Mouse (Mus musculus) midbrain, embryonic 16.5 days (tissue): ENCODE data around the gene Add2. TPM values are rescaled to one million over a fixed set of nuclear protein-coding genes. Genes with fewer than 3 reads are reported as not detected.

Experiments used
- ATAC-seq: fragments of 200-750 bp; cut with Nextera tagmentation; 2 replicates; pipeline ENCODE4 v1.8.0; 2017; ENCODE audit warnings: moderate TSS enrichment
- H3K27ac ChIP-seq: fragments of 300-500 bp; sonication (generic); 2 replicates; pipeline ENCODE4 v1.5.1; 2014; ENCODE audit warnings: mild to moderate bottlenecking, low read length, mixed read lengths
- H3K27me3 ChIP-seq: fragments of 300-500 bp; sonication (generic); 2 replicates; pipeline ENCODE4 v1.6.1; 2014; ENCODE audit warnings: low read depth, low read length, mixed read lengths; ENCODE audit not compliant: control insufficient read depth, insufficient read depth
- H3K36me3 ChIP-seq: fragments of 300-500 bp; sonication (generic); 2 replicates; pipeline ENCODE4 v1.6.1; 2014; ENCODE audit warnings: mild to moderate bottlenecking, low read length, moderate library complexity, mixed read lengths; ENCODE audit not compliant: control insufficient read depth, insufficient read depth
- H3K4me1 ChIP-seq: fragments of 300-500 bp; sonication (generic); 2 replicates; pipeline ENCODE4 v1.6.1; 2014; ENCODE audit warnings: mild to moderate bottlenecking, low read length, mixed read lengths; ENCODE audit not compliant: control insufficient read depth, insufficient read depth
- H3K4me2 ChIP-seq: fragments of 300-500 bp; sonication (generic); 2 replicates; pipeline ENCODE4 v1.6.1; 2014; ENCODE audit warnings: mild to moderate bottlenecking, low read length, mixed read lengths
- H3K4me3 ChIP-seq: fragments of 300-500 bp; sonication (generic); 2 replicates; pipeline ENCODE4 v1.5.1; 2014; ENCODE audit warnings: low read depth, mild to moderate bottlenecking, low read length, moderate library complexity, mixed read lengths
- H3K9ac ChIP-seq: fragments of 300-500 bp; sonication (generic); 2 replicates; pipeline ENCODE4 v1.6.1; 2014; ENCODE audit warnings: low read depth, low read length, mixed read lengths
- H3K9me3 ChIP-seq: fragments of 300-500 bp; sonication (generic); replicated peaks from 2 replicates; pipeline ENCODE4 v1.6.1; 2014; ENCODE audit warnings: mild to moderate bottlenecking, low read length, mixed read lengths; ENCODE audit not compliant: control insufficient read depth, poor library complexity, severe bottlenecking
- WGBS: fragments of 180-500 bp; shearing (Covaris S2); extraction: QIAGEN DNeasy Blood & Tissue Kit; methylation state at CpG from one replicate; pipeline ENCODE4 v1.1.7; 2014; 5-methylcytosine and 5-hydroxymethylcytosine counted together
- polyA plus RNA-seq: library from polyadenylated mRNA; unstranded; fragments of >200 nt; fragmentation: Nextera tagmentation; extraction: Ambion mirVana; gene quantifications from 2 replicates; pipeline ENCODE4 v1.2.1, GENCODE M21; 2015

Gene Add2
- polyA plus RNA-seq, 1 experiment from 2014 or later, result 166 TPM

DNA sequence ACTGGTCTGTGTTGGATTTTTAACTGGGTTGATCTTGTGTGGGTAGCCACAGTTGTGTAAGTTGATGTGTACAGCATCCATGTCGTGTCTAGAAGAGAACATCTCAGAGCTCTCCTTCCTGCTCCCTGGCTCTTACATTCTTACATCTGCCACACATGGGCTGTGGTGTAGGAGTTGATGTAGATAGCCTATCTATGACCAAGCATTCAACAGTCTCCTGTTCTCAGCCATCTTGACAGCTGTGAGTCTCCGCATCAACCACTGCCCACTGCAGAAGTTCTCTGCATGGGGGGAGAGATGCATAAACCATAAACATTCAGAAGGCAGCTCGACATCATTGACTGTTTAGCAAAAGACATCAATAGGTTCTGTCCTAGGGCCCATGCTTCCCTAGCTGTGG, 41.4 kb downstream of the Add2 start:
- no peak for ATAC-seq
- Histone ChIP-seq H3K4me3 (no peak overlapping the region), H3K36me3 (no peaks in the 10 kb centered on the region), H3K9ac (no peak overlapping the region), H3K4me2 (no peak overlapping the region), H3K9me3 (no peaks in the 10 kb centered on the region), H3K4me1 (peaks cover 48% of the 10 kb centered on the region), H3K27ac (no peak overlapping the region), H3K27me3 (no peaks in the 10 kb centered on the region)
- WGBS, result 81% methylated on average over 3 of the region's 3 CpGs

GRCm38 (mm10) chr6:86070277-86070676, 41.8 kb downstream of the Add2 start:
- WGBS, result 80% methylated on average over 7 of the region's 7 CpGs
- Histone ChIP-seq H3K4me1 (peaks cover 47% of the 10 kb centered on the region), H3K9ac (no peak overlapping the region), H3K27ac (no peak overlapping the region), H3K4me2 (no peak overlapping the region), H3K27me3 (no peaks in the 10 kb centered on the region), H3K36me3 (no peaks in the 10 kb centered on the region), H3K4me3 (no peak overlapping the region), H3K9me3 (no peaks in the 10 kb centered on the region)
- no peak for ATAC-seq

DNA sequence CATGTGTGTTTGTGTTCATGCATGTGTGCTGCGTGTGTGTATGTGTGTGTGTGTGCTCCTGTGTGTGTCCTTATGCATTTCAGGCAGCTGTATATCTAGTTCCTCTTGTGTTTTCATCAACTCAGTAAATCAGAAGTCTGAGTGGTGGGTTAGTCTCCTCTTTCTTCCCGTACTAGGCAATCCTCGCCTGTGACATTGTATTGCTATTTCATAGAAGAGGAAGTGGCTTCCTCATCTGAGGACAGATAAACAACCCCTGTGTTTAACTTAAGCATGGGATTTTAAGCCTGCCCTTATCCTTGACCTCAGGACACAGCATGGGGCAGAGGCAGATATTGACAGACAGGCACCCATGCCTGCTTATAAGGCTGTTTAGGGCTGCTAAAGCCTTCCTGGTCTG, 45.4 kb downstream of the Add2 start:
- H3K4me3 ChIP-seq, result no peak overlapping the region
- H3K9ac ChIP-seq, result no peak overlapping the region
- no peaks in the 10 kb centered on the region for H3K36me3 ChIP-seq
- H3K27ac ChIP-seq, result no peak overlapping the region
- H3K27me3 ChIP-seq, result no peaks in the 10 kb centered on the region
- H3K4me2 ChIP-seq, result no peak overlapping the region
- WGBS, result 87% methylated on average over 3 of the region's 3 CpGs
- ATAC-seq, result no peak
- H3K4me1 ChIP-seq, result peaks cover 28% of the 10 kb centered on the region
- no peaks in the 10 kb centered on the region for H3K9me3 ChIP-seq

DNA sequence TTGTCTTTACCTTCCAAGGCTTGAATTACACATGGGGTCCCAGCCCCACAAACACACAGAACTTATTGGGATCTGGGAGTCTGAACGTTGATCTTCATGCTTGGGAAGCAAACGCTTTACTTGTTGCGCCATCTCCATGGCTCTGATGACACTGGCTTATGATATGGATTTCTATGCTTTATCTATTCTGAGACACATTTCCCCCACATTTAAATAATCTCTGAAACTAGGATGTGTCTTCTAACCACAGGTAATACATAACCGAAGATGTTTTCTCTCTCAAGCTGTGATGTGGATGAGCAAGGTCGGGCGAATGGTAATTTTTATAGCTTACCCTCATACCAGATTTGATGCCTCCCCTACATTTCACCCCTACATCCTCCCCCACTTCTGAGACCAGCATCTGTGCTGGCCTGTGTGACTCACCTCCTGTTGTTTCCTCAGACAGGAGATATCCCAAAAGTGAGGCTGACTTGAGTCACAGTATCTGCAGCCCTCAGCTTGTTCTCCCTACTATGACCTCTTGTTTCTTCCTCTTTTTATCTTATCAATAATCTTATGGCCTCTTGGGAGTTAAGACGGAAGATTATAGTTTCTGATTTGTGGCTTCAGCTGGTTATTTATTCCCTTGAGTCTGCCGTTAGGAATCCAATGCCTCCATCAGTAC, 46.2 kb downstream of the Add2 start:
- no peak overlapping the region for H3K9ac ChIP-seq
- peaks cover 26% of the 10 kb centered on the region for H3K4me1 ChIP-seq
- no peak overlapping the region for H3K4me2 ChIP-seq
- H3K36me3 ChIP-seq, result no peaks in the 10 kb centered on the region
- 80% methylated on average over 8 of the region's 8 CpGs for WGBS
- no peak overlapping the region for H3K4me3 ChIP-seq
- H3K27me3 ChIP-seq, result no peaks in the 10 kb centered on the region
- no peak overlapping the region for H3K27ac ChIP-seq
- no peak for ATAC-seq
- no peaks in the 10 kb centered on the region for H3K9me3 ChIP-seq

DNA sequence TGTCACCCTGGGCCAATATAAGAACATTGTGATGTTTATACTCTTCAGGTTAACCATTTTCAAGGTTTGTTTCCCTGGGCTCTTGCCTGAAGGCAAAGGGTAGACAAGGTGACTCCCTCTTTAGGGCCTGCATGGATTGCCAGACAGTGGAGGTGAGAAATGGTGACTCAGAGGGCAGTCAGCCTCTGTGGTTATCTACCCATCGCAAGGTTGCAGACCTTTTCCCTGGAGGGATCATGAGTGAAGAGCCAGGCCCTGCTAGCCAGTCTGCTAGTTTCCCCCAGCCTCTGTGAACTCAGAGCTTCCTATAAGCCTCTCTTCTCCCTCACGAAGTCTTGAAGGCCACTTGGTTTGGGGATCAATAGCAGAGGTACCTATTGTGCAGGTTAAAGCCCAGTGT, 48.0 kb downstream of the Add2 start:
- Histone ChIP-seq H3K27me3 (no peaks in the 10 kb centered on the region), H3K9ac (no peak overlapping the region), H3K9me3 (no peaks in the 10 kb centered on the region), H3K36me3 (no peaks in the 10 kb centered on the region), H3K4me2 (no peak overlapping the region), H3K4me1 (peaks cover 20% of the 10 kb centered on the region), H3K27ac (no peak overlapping the region), H3K4me3 (no peak overlapping the region)
- 91% methylated on average over 2 of the region's 2 CpGs for WGBS
- ATAC-seq, result no peak

GRCm38 (mm10) chr6:86077880-86078279, 49.4 kb downstream of the Add2 start:
- 0 out of 2 replicates have a peak overlapping the region, but pooled peaks have one; percentile 7 for H3K9ac ChIP-seq
- H3K9me3 ChIP-seq, result no peaks in the 10 kb centered on the region
- H3K27me3 ChIP-seq, result no peaks in the 10 kb centered on the region
- peaks cover 18% of the 10 kb centered on the region for H3K4me1 ChIP-seq
- no peak overlapping the region for H3K4me3 ChIP-seq
- 73% methylated on average over 5 of the region's 5 CpGs for WGBS
- peak overlapping the region; percentile 18; the same call in 1 of the 2 replicates for H3K27ac ChIP-seq
- ATAC-seq, result no peak
- no peaks in the 10 kb centered on the region for H3K36me3 ChIP-seq
- H3K4me2 ChIP-seq, result no peak overlapping the region

DNA sequence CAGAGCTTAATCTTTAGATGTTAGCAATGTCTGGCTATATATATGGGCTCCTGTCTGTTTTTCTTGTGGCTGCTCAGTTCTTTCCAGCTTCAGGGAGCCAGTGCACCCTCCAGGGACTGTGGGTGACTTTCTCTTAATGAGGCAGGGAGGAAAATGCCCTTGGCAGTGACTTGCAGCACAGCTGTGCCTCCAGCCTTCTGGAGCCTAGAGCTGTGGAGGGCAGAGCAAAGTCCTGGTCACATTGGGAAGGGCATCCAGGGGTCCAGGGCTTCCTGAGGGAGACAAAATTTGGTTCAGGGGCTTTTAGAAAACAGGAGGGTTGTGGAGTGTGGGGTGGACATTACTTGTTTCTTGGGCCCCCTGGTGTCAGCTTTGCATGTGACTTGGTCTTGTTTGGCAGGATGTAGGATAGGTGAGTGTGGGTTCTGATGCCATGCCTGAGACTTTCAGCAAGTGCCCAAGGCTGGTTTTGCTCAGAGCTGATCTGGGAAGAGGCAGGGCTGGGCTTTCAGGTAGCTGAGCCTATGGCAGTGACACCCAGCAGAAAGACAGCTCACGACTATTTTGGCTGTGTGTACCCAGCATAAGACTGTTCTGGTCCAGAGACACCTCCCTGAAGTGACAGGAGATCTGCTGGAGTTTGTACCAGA, 50.0 kb downstream of the Add2 start:
- H3K27ac ChIP-seq, result peak overlapping the region; percentile 18; the same call in 1 of the 2 replicates

GRCm38 (mm10) chr6:86079323-86079722, 50.8 kb downstream of the Add2 start:
- Histone ChIP-seq H3K9ac (no peak overlapping the region), H3K9me3 (no peaks in the 10 kb centered on the region), H3K4me3 (no peak overlapping the region), H3K4me1 (peaks cover 14% of the 10 kb centered on the region), H3K36me3 (0 out of 2 replicates have a peak, but pooled peaks cover 3% of the 10 kb centered on the region), H3K4me2 (no peak overlapping the region), H3K27ac (no peak overlapping the region), H3K27me3 (no peaks in the 10 kb centered on the region)
- no peak for ATAC-seq

More for the DNA sequence above, 50.0 kb downstream of the Add2 start:
- Histone ChIP-seq H3K4me3 (no peak overlapping the region), H3K4me2 (no peak overlapping the region), H3K9ac (0 out of 2 replicates have a peak overlapping the region, but pooled peaks have one; percentile 7), H3K4me1 (peaks cover 18% of the 10 kb centered on the region), H3K36me3 (0 out of 2 replicates have a peak, but pooled peaks cover 3% of the 10 kb centered on the region), H3K9me3 (no peaks in the 10 kb centered on the region), H3K27me3 (no peaks in the 10 kb centered on the region)
- ATAC-seq, result no peak
- 89% methylated on average over 1 of the region's 1 CpGs for WGBS

GRCm38 (mm10) chr6:86085518-86085917, 57.0 kb downstream of the Add2 start:
- H3K4me2 ChIP-seq, result no peak overlapping the region
- WGBS, result 61% methylated on average over 6 of the region's 6 CpGs
- ATAC-seq, result 0 out of 2 replicates have a peak, but pooled peaks have one; percentile 34
- H3K9me3 ChIP-seq, result no peaks in the 10 kb centered on the region
- H3K27ac ChIP-seq, result no peak overlapping the region
- peaks cover 8% of the 10 kb centered on the region for H3K4me1 ChIP-seq
- no peak overlapping the region for H3K4me3 ChIP-seq
- no peaks in the 10 kb centered on the region for H3K27me3 ChIP-seq
- H3K36me3 ChIP-seq, result 0 out of 2 replicates have a peak, but pooled peaks cover 8% of the 10 kb centered on the region
- H3K9ac ChIP-seq, result no peak overlapping the region
